Mouse (Mus musculus) olfactory bulb, adult 2 months (tissue): ENCODE data around the gene Mindy3.

Experiments
- CTCF ChIP-seq: fragments of 200-500 bp; IDR thresholded peaks from 2 replicates; pipeline ENCODE4 v1.5.1; 2012; ENCODE audit warnings: low read depth, mild to moderate bottlenecking, low read length, moderate library complexity; ENCODE audit not compliant: insufficient read depth
- POLR2A ChIP-seq: fragments of 200-500 bp; IDR thresholded peaks from 2 replicates; pipeline ENCODE4 v1.6.1; 2012; ENCODE audit warnings: mild to moderate bottlenecking, low read depth, low read length, moderate library complexity; ENCODE audit not compliant: insufficient read depth

DNA sequence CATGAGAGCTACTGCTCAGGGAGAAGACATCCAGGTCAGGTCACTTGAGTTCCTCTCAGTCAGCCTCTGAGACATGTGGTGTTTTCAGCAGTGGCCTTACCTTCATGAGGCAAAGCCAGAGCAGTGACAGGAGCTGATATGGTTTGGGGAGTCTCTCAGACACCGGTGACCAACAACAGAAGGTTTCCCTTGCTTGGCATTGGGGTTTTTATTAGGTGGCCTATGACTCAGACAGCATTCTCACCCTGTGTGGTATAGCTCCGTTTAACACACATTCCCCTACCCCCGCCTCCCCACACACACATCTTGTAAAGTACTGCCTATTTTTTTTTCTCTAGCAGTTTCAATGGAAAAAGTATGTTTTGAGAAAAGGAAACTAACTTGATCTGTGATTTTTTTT lies 5.1 kb upstream of the Mindy3 start:
- TF ChIP-seq CTCF: no peak
- no peak for TF ChIP-seq POLR2A
